Mouse (Mus musculus) c-Kit-positive CD71-positive TER-119-positive erythroid progenitor cells, embryonic 14.5 days (primary cell): Measurements from ENCODE around the gene Tarbp1.

Source experiments
- DNase-seq: peaks from one replicate; pipeline ENCODE4 v3.0.0-alpha.2; 2013; ENCODE audit warnings: low spot score

The Tarbp1 gene

DNA sequence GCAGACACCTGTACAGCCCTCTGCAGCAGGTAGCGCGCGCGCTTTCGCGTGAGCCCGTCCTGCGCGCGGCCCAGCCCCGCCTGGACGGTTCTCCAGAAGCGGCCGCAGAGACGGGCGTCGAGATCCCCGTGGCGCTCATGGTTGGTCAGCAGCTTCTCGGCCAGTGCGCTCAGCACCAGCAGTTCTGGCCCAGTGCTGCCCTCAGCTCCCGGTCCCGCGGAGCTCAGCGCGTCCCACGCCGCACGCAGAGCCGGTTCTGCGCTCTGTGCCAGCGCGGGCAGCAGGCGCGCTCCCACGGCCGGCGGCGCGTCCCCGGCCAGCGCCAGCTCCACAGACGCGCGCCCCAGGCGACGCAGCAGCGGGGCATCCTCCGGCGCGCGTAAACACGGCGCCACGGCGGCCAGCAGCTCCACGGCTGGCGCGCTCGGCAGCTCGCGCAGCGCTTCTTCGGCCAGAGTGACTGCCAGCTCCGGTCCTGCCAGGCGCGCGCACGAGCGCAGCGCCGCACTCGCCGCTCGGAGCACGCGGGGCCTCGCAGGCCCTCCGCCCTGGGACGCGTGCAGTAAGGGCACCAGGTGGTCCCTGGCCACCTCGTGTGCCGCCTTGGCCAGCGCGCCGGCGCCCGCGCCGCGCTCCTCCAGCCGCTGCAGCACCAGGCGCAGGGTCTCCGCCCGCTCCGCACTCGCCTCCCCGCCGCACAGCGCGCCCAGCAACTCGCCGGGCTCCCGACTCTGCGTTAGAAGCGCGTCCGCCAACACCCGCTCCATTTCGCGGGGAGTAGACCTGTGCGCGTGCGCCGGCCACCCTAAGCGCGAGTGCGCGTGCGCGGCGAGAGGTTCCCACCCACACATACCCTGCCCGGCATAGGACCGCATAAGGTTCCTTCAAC is at the start of gene Tarbp1:
Gene Tarbp1, minus strand, starts transcription at position 767 of the 889 bp plus-strand sequence.
- DNase-seq: peak; percentile 70

DNA sequence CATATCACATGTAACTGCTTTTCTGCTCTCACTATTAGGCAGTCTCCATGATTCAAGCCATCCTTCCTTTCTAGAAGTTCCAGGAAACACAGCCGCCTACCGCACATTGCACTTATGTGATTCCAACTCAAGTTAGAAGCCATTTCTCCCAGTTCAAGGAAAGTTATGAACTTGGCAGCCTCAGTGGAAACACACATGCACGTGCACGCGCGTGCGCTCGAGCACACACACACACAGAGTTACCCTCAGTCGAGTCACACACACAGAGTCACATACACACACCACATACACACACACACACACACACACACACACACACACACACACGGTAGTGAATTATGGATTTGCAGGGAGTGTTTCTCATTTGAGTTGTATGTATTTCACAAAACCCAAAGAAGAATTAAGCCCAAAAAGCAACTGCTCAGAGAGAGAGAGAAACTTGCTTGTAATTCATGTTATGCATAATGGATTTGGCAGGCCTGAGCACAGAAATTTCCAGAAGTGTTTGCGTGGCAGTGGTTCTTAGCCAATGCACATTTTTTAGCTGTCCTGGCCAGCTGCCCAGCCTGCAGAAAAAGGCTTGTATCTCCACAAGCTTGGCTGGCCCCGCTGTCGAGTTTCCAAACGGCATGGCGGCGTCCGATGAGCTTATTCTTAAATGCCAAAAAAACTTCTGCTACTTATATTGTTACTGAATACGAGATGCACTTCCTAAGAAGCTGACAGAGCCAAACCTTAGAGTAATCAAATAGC is 49.5 kb upstream of the Tarbp1 start:
- no peak for DNase-seq

DNA sequence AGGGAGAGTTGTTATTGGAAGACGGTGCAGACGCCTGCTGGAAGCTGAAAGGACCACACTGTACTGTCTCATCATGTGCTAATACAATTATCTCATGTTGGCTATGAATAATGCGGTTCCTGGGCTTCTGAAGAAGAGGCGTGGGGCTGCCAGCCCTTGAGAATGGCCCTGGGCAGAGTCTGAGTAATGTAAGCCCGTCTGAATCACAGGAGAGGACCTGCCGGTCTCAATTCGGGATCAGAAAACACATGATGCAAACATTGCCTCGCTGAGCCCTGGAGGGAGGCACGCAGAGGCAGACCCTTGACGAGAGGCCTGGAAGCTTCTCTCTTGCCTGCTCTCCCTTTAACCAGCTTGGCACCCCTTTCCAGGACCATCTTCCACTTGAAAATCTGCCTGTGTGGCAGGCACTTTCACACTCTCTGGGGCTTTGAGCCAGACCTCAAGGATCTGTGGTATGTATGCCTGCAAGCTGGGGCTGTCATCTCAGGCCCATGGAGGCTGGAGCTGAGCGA is 48.3 kb upstream of the Tarbp1 start:
- DNase-seq: no peak

DNA sequence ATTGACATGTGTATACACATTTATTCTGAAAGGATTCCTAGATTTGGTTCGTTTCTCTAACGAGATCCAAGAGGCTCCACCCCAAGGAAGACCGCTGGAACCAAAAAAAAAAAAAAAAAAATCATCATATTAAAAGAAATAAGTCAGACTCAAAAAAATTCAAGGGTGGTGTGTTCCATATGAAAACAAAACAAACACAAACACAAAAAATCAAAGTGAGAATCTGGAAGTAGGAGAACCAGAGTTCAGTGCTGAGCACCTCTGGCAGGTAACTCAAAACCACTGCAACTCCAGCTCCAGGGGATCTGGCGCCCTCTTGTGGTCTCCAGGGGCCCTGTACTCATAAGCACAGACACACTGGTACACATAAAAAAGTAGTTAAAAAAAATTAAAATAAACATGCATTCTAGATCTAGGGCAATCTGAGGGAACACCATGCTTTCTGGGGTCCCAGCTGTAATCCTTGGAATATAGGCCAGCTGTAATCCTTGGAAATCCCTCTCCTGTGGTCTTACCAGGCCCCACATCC is 44.6 kb upstream of the Tarbp1 start:
- no peak for DNase-seq

- no peak for DNase-seq
Observed at GRCm38 (mm10) chr8:126516620-126517577, 42.0 kb upstream of the Tarbp1 start.

DNA sequence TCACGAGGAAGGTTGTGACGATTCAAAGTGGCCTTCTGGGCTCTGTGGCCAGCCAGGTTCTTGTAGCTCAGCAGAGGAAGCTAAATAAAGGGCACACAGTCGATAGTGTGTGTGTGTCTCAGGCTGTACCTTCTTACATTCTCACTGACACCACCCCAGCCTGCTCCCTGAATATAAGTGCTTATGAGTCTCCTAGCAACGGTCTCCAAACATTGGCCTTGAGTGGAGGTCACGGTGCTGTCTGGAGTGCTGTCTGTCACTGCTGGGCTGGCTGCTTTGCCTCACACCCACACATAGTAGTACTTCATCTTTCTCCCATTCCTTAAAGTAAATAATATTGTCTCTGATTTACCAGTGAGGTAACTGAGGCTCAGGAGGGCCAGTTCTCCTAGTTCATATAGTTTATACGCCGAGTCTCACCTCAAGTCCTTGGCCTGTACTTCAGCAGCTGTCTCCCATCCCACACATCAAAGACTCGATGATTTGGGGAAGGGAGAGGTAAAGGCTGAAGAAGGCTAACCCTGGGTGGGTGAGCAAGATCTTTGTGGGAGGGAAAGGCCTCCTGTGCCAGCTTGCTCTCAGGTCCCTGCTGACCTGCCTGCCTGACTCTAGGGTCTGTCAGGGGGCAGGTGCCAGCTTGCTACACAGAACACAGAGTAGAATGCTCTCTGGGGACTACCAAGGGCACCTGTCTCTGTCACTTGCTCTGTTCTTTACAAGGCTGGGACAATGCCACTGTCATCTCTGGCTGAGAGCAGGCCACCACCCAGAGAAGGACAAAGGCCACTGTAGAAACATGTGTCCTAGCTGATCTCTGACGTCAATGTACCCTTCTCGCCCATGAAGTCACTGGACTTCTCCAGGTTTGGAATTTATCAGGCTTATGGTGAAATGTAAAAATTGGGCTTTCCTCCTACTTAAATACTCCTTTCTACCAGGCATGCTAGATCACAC is 39.4 kb upstream of the Tarbp1 start:
- DNase-seq: no peak

- no peak for DNase-seq
Observed at GRCm38 (mm10) chr8:126510866-126511265, 36.0 kb upstream of the Tarbp1 start.

- DNase-seq: no peak
Observed at GRCm38 (mm10) chr8:126509635-126510034, 34.8 kb upstream of the Tarbp1 start.

GRCm38 (mm10) chr8:126508871-126509586 is 34.2 kb upstream of the Tarbp1 start:
- no peak for DNase-seq

- DNase-seq: no peak
Observed at GRCm38 (mm10) chr8:126508221-126508620, 33.4 kb upstream of the Tarbp1 start.

- DNase-seq: no peak
Observed at GRCm38 (mm10) chr8:126504492-126505182, 29.8 kb upstream of the Tarbp1 start.

DNA sequence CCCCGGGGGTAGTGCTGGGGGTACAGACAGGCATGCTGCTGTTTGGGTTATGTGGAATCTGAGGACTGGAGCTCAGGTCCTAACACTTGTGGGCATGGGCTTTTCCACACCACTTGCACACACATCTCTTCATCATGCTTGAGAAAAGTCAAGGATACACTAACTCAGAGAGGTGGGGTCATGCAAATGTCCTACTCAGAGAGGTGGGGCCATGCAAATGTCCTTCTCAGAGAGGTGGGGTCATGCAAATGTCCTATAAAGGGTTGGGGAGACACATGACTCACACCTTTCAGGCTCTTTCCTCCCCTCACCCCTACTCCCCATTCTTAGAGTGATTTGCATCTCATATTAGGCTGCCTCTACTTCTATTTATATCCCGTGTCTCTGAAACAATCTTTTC is 27.9 kb upstream of the Tarbp1 start:
- no peak for DNase-seq

- no peak for DNase-seq
Observed at GRCm38 (mm10) chr8:126499371-126499770, 24.5 kb upstream of the Tarbp1 start.

- no peak for DNase-seq
Observed at GRCm38 (mm10) chr8:126498465-126498864, 23.6 kb upstream of the Tarbp1 start.

- peak; percentile 76 for DNase-seq
Observed at GRCm38 (mm10) chr8:126497541-126498428, 22.9 kb upstream of the Tarbp1 start.

- DNase-seq: no peak
Observed at GRCm38 (mm10) chr8:126496915-126497314, 22.1 kb upstream of the Tarbp1 start.

DNA sequence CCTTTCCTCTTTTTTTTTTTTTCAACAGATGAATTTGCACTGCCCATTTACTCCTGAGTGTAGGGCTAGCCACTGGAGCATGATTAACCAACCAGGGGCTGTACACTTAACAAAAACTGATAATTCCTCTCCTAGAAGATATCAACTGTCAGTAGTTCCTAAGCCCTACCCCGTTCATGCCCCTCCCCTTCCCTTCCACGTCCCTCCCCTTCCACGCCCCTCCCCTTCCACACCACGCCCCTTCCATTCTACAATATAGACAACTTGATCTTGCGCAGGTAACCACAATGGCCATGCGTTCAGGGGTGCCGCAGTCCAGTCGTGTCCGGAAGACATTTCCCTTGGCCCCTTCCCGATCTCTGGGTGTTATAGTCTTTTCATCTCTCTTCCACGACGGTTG is 20.6 kb upstream of the Tarbp1 start:
- DNase-seq: no peak
